Mouse (Mus musculus) heart, postnatal 25 days (tissue): Measurements from ENCODE around the gene Pla2g2f. TPM values are rescaled to one million over a fixed set of nuclear protein-coding genes. Genes with fewer than 3 reads are reported as not detected.

Experiments used
- DNase-seq: peaks from one replicate; pipeline ENCODE4 v3.0.0; 2022; ENCODE audit warnings: low spot score
- intact Hi-C: fragments of 180-260 bp; cut with DNase I; formaldehyde crosslinking; loops from one replicate; pipeline ENCODE4 v1.15.1; 2025
- total RNA-seq, 2 experiments: library from RNA; stranded (reverse); gene quantifications; 2 replicates each; pipeline ENCODE4 v1.2.3; 2021

The Pla2g2f gene
- total RNA-seq, 2 experiments from 2014 or later = 0.13 to 0.22 TPM

DNA sequence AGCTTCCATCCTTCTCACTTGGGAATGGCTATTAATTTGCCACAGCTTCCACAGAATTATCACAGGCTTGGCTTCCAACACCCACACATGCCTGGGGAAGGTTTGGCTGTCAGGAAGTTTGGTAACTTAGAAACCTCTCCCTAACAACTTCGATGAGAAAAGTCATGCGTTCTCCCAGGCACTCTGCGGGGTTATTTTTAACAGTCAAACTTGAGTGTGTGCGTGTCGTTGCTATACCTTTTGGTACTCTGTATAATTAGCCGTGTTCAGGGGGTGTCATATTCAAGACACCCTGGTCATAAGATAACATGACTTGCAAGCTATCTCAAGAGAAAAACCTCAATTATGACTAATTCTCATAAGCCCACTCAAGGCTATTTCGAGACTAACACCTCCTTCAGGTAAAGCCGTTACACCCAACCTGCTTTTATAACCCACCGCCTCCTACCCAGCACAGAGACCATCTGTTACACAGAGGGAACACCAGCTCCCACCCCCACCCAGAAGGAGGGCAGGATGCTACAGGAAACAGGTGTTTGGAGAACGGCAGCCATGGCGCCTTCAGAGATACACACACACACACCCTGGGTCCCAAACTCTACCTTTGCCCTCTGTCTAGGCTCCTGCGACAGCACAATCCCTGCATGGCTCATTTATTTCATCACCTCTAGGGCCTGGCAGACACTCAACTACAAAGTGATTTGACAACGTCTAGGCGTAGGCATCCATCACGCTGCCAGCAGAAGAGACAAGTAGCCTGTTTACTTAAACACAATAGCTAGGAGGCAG is 33.7 kb downstream of the Pla2g2f start:
- intact Hi-C loops = no loop called here
- no peak for DNase-seq

DNA sequence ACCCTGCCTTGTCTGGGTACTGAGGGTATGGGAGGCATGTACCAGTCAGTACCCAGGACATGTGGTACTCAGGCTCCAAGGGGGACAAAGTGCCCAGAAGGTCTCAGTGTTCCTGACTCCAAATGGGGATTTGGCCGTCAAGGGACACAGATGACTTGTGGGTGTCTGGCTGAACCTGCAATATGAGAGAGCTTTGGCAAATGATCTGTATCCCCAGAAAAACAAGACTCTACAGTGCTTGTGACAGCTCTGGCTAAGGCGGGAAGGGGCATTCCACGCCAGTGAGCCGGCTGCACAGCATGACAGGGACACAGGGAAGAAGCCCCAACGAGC is 38.2 kb downstream of the Pla2g2f start:
- intact Hi-C loops = no loop called here

DNA sequence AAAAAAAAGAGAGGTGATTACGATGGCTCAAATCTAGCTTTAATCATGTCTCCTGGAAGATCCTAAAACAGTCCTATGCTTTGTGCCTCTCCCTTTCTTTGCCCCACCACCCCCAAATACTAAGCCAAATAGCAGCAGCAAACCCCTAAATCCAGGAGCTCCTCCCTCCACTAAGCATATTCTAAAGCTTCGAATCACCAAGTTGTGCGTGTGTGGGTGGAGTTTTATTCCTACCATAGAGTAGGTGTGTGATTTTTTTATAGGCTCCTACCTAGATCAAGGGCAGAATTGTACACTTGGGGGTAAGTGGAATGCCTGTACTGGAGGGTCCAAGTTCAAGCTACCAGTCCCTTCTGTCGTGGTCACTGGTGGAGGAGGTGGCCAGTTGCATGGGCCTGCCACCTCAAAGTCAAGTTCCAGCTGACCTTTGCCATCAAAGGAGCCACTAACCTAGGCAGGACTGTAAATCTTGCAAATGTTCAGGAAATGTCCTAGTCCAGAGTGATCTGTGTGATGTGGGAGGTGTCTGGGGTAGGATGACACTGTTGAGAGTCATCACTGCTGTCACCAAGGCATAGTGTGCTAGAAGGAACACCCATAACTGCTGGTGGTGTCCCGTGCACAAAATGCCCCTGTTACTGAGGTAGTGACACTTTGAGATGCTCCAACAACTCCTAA is 38.7 kb downstream of the Pla2g2f start:
- intact Hi-C loops = no loop called here
- DNase-seq = no peak

More for the DNA sequence above, 38.2 kb downstream of the Pla2g2f start:
- DNase-seq = no peak

DNA sequence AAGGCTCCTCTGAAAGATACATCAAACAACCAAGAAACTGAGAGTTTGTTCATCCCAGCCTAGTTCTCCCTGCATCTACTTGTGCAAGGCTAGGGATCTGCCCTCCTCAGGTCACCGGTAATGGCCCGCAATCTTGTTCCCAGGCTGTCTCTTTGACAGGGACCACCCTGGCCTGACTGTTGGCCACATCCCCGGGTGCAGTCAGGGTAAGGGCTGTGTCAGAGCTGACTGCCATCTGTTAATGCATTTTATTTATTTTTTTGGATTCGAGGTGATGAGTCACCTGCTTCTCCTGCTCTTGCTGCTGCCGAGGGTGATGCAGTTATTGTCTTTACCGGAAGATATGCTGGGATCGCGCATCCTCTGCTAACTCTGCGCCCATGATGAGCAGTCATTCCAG is 40.7 kb downstream of the Pla2g2f start:
- no peak for DNase-seq
- intact Hi-C loops = no loop called here

DNA sequence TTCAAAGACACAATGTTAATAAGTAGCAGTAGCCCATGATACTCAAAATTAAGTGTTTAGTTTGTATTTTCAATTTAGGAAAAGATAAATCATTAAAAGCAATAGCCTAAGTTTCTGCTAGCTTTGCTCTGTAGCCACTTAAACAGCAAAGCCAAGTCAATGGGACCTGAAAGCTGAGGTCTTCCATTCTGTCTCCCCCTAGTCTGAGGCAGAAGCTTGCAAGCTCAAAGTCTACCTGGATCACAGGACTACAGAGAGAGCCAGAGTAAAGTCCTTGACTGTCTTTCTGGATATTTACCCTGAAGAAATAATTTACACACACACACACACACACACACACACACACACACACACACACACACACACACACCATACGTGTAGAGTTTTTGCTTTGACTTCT is 43.2 kb downstream of the Pla2g2f start:
- no peak for DNase-seq
- intact Hi-C loops = no loop called here

DNA sequence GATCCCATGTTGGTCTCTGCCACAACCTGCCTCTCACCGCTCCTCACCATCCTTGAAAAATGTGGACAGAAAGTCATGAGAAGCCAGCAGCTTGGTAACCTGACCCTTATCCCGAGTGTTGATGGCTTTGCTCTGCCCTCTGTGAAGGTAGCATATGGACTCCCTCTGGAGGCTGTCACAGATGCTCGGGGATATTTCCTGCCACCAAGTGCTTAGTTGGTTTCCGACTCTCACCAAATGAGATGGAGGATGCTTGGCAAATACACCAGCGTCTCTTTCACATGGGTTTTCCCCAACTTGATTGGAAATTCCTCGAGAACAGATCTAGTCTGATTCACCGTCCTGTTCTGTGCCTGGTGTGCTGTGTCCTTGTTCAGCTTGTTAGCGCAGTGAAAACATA is 44.8 kb downstream of the Pla2g2f start:
- no peak for DNase-seq

DNA sequence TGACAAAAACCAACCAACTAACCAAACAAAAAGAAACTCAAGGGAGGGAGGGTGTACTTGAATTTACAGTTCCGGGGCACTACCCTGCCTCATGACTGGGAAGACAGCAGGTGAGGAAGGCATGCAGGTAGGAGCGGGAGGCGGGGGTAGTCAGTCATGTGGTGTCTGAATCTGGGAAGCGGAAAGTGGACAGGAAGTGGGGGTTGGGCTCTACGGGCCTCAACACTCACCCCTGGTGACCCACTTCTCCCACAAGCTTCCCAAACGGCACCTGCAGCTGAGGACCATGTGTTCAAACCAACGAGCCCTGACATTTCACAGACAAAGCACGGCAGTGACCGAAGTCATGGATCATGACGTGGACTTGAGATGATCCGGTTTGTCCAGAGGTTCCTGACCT is 45.3 kb downstream of the Pla2g2f start:
- no peak for DNase-seq
- intact Hi-C loops = no loop called here

More for the DNA sequence above, 44.8 kb downstream of the Pla2g2f start:
- intact Hi-C loops = no loop called here

DNA sequence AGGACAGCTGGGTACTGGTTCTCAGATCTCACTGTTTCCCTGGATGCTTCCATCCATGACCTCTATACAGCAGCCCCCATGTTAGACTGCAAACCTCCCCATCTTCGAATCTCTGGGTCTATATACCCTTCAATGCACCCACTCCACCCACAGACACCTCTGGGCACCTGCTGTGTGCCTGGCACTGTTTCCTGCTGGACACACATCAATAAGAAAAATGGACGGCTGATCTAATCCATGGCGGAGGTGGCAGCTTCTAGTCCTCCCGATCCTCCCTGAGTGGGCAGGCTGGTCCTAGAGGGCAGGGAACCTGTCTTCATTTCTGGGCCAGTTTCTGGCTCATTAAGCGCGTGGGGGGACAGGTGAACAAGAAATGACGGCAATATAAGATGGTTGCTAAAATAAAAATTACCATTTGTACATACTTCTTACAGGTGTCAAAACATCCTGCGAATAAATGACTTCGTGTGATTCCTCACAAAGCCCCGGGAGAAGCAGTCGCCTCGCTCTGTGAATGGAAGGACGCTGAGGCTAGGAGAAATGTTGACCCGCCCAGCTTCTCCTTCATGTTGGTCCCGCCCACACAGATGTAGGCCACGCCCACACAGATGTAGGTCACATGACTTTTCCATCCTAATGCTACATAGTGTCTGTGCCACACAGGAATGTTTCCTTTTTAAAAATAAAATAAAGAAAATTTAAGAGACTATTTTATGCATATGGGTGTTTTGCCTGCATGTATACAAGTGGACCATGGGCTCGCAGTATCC is 46.2 kb downstream of the Pla2g2f start:
- intact Hi-C loops = no loop called here
- no peak for DNase-seq

DNA sequence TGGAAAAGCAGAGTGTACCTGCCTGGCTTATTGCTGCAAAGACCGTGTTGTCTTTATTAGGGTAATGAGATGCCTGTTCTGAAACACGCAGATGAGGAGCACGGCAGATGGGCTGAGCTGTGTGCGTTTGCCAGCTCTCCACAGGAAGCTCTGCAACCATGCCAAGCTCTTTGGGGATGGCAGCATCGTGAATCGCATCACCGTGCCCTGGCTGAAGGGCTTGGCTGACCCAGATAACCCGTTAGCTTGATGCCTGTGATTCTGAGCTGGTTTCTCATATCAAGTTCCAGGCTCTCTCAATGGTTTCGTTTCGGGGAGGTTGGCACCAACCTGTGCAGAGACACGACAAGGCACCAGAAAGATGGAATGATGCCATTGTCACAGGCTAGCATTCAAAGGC is 46.8 kb downstream of the Pla2g2f start:
- intact Hi-C loops = loop anchor here (1.0 kb wide), 1 partner anchor 38 kb away; no protein-coding TSS in a partner anchor
- no peak for DNase-seq

DNA sequence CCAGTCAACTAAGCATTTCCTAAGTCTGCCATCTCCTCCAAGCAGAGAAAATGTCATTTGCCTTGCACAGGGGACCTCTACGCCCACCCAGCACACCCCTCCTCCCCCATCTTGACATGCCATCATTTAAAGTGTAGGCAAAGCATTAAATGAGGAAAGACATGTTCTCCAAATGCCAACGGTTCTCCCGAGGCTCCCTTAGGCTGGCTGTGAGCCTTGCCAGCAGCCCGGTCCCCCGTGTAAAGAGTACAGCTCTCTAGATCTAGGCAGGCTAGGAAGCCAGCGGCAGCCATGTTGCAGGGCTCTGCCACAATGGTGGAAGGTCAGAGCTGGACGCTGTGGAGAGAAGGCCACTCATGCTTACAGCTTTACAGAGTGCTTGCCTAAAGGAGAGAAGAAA is 47.5 kb downstream of the Pla2g2f start:
- intact Hi-C loops = loop anchor here (1.0 to 2.0 kb wide), 2 partner anchors 35 to 38 kb away; no protein-coding TSS in a partner anchor
- no peak for DNase-seq

DNA sequence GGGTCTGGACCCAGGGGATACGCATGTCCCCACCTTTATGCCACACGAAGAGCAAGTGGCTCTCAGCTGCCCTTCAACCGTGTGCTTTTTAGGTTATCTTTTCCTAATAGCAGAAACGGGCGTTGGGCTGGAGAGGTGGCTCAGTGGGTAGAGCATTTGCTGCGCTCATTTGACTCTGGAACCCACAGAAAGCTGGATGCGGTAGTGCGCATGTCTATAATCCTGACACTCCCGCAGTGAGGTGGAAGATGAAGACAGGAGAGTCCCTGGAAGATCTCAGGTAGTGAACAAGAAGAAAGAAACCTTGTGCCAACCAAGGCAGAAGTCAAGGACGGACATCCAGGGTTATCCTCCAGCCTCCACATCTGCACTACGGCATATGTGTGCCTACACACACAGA is 48.2 kb downstream of the Pla2g2f start:
- intact Hi-C loops = loop anchor here (2.0 kb wide), 1 partner anchor 36 kb away; no protein-coding TSS in a partner anchor

DNA sequence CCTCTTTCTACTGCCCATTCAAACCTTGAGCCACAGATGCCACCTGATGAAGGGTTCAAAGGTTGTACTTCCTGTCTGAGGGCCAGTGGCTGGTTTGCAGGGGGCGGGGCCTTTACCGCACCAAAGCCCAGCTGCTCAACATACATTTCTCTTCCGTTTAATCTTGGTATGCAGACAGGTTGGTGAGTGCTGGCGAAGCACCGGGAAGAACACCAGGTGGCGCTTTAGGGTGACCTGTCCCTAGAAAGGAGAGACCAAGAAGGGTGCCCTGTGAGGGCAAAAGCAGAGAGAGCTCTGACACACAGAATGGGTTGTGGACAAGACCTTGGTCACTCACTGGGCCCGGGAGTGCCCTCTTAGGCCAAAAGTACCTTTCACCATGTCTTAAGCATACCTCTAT is 48.8 kb downstream of the Pla2g2f start:
- no peak for DNase-seq
- intact Hi-C loops = loop anchor here (1.0 to 2.0 kb wide), 3 partner anchors 36 to 143 kb away; no protein-coding TSS in a partner anchor

More for the DNA sequence above, 48.2 kb downstream of the Pla2g2f start:
- no peak for DNase-seq

DNA sequence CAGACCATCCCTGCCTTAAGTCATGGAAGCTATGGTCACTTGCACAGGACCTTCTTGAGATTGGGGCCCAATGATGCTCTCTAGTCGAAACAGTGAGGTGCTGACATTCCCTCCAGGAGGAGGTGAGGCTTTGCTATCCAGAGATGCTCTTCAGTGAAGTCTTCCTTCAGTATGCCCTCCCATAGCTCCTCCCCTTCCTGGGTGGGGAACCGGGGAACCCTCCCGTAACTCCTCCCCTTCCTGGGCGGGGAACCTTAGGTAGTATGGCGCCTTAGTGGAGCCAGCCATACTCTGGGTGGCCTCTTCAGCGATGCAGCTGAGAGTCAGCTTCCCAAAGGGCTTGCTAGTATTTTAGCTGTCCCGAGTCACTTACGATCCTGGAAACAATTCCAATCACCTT is 50.8 kb downstream of the Pla2g2f start:
- intact Hi-C loops = no loop called here
- no peak for DNase-seq

DNA sequence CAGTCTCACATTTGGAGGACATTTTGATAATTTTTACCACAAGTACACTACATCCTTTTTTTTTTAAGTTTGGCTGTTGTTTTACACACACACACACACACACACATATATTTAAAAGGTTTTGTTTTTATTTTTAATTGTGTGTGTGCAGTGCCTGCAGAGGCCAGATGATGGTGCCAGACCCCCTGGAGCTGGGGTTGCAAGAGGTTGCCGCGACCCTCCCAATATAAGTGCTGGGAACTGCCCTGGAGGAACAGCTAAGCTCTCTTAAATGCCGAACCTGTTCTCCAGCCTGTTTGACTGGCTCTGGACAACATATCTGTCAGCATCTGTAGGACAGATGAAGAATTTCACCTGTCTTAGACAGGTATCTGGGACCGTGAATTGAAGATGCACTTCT is 53.3 kb downstream of the Pla2g2f start:
- DNase-seq = no peak
- intact Hi-C loops = no loop called here

DNA sequence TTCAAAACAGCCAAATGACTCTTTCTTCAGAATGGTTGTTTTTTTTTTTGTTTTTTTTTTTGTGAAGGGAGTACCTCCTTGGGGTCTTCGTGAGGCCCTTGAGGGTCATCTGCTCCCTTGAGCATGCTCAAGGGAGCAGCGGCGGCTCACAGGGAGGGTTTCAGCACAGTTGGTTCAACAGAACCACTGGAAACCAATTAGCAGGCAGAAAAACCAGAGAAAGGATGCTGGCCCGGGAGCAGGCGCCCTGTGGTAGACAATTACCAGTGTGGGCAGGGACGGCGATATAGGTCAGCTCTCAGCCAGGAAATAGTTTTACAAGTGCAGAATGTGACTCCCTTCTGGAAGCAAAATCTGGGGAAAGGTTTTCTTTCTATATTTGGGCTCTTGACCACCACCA is 53.8 kb downstream of the Pla2g2f start:
- intact Hi-C loops = no loop called here
- no peak for DNase-seq

DNA sequence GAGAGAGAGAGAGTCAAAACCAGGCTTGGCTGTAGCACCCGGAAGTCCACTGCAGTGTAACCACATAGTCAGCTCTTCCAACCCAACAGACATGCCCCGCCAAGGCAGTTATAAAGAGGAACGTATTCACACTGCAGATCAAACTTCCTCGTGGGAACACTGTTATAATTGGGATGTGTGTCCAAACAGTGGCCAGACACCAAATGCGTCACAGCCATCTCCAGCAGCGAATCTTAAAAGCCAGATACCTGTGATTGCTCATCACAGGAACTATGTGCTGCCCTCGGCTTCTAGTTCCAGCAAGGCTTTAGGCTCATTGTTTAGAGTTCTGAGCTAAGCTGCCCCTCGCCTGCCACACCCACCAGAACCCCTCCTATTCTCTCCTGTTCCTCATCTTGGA is 54.9 kb downstream of the Pla2g2f start:
- no peak for DNase-seq
- intact Hi-C loops = no loop called here

DNA sequence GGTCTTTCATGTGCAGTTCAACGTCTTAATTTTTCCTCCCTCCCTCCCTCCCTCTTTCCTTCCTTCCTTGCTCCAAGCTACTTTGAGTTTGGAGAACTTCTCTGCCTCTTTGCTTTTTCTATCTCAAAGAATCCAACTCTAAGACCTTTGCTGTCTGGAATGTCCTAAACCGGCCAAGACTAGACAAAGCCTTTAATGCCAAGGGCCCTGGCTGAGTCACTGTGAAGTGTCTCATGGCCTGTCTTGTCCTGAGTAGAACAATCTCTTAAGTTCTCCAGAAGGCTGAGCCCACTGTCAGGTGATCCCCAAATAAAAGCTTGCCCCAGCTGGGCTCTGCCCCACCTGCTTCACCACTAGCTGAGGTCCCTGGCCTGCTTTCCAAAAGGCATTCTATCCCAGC is 55.4 kb downstream of the Pla2g2f start:
- DNase-seq = no peak
- intact Hi-C loops = no loop called here

DNA sequence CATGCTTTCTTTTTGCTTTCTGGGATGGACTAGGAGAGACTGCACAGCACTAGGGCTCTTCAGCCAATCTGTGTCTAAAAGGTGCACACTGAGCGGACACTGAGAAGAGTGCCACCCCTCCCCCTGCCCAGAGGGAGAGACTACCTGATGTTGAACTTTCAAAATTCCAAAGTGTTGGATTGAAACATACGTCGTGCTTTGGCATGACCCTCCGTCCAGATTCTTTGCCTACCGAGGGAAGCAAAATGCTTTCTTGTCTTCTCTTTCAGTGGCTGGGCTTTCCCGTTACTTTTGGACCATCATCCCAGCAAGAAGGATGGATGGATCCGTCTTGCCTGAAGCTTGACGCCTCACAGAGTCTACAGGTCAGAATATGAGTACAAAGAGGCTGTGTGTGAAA is 56.3 kb downstream of the Pla2g2f start:
- DNase-seq = no peak
- intact Hi-C loops = loop anchor here (2.0 kb wide), 1 partner anchor 196 kb away; no protein-coding TSS in a partner anchor
